Mouse (Mus musculus) midbrain, postnatal 0 days (tissue): ENCODE results near the gene Cd55b. TPM values are rescaled to one million over a fixed set of nuclear protein-coding genes. Genes with fewer than 3 reads are reported as not detected.
"Not testable (repeated sequence)": the region's sequence is repeated elsewhere in the genome, so short reads cannot be mapped to it uniquely, and the experiment has no call there.

Experiments used
- ATAC-seq: fragments of 200-750 bp; cut with Nextera tagmentation; 2 replicates; pipeline ENCODE4 v1.8.0; 2017; ENCODE audit warnings: moderate number of reproducible peaks, mild to moderate bottlenecking, moderate TSS enrichment, moderate library complexity; ENCODE audit not compliant: low FRiP score
- DNase-seq: peaks from one replicate; pipeline ENCODE4 v3.0.0-alpha.2; 2015; ENCODE audit warnings: low spot score
- H3K27ac ChIP-seq: fragments of 300-500 bp; sonication (generic); 2 replicates; pipeline ENCODE4 v1.5.1; 2014; ENCODE audit warnings: low read depth, mild to moderate bottlenecking, low read length, mixed read lengths
- H3K27me3 ChIP-seq: fragments of 300-500 bp; sonication (generic); 2 replicates; pipeline ENCODE4 v1.6.1; 2014; ENCODE audit warnings: low read length, control low read depth, mixed read lengths; ENCODE audit not compliant: insufficient read depth
- H3K36me3 ChIP-seq: fragments of 300-500 bp; sonication (generic); 2 replicates; pipeline ENCODE4 v1.6.1; 2014; ENCODE audit warnings: low read length, control low read depth, mixed read lengths; ENCODE audit not compliant: insufficient read depth
- H3K4me1 ChIP-seq: fragments of 300-500 bp; sonication (generic); 2 replicates; pipeline ENCODE4 v1.6.1; 2014; ENCODE audit warnings: mild to moderate bottlenecking, control low read depth, antibody characterized with exemption, low read length, mixed read lengths; ENCODE audit not compliant: insufficient read depth
- H3K4me2 ChIP-seq: fragments of 300-500 bp; sonication (generic); 2 replicates; pipeline ENCODE4 v1.6.1; 2014; ENCODE audit warnings: low read depth, mild to moderate bottlenecking, low read length, mixed read lengths; ENCODE audit not compliant: poor library complexity, severe bottlenecking
- H3K4me3 ChIP-seq: fragments of 300-500 bp; sonication (generic); 2 replicates; pipeline ENCODE4 v1.5.1; 2014; ENCODE audit warnings: low read depth, mild to moderate bottlenecking, low read length, moderate library complexity
- H3K9ac ChIP-seq: fragments of 300-500 bp; sonication (generic); replicated peaks from 2 replicates; pipeline ENCODE4 v1.6.1; 2014; ENCODE audit warnings: mild to moderate bottlenecking, low read length, moderate library complexity, mixed read lengths; ENCODE audit not compliant: poor library complexity, severe bottlenecking
- H3K9me3 ChIP-seq: fragments of 300-500 bp; sonication (generic); 2 replicates; pipeline ENCODE4 v1.6.1; 2016; ENCODE audit warnings: low read length, control low read depth
- CTCF ChIP-seq: IDR thresholded peaks from 2 replicates; pipeline ENCODE4 v1.5.1; 2016; ENCODE audit warnings: antibody characterized with exemption, mild to moderate bottlenecking
- WGBS: fragments of 180-500 bp; shearing (Covaris S2); extraction: QIAGEN DNeasy Blood & Tissue Kit; methylation state at CpG from one replicate; pipeline ENCODE4 v1.1.7; 2014; 5-methylcytosine and 5-hydroxymethylcytosine counted together
- polyA plus RNA-seq: library from polyadenylated mRNA; unstranded; fragments of >200 nt; fragmentation: Nextera tagmentation; extraction: Ambion mirVana; gene quantifications from 2 replicates; pipeline ENCODE4 v1.2.1, GENCODE M21; 2015
- total RNA-seq: library from RNA; depleted of rRNA; stranded (reverse); fragments of >200 nt; gene quantifications from 2 replicates; pipeline ENCODE4 v1.2.3, GENCODE M21; 2014

Cd55b gene
- total and polyA plus RNA-seq, 2 experiments from 2014 or later: not detected

DNA sequence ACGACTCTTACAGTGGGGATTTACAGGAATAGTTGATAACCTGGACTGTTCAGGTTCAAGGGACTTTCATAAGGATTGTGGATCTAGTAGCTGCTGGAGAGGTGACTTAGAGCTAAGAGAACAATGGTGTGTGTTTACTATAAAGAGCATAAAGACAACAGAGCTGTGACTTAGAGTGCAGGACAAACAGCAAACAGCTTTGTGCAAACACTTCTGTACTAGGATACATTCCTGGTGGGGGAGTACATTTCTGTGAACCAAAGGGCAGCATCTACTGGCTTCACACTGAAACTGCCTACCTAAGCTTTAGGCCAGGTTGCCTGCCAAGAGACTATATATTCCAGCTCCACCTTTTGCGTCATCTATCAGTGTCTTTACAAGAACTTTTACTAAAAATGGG, 32.3 kb upstream of the Cd55b start:
- TF ChIP-seq CTCF: no peak
- H3K9ac ChIP-seq: no peak overlapping the region
- no peak for DNase-seq
- H3K4me3 ChIP-seq: no peak overlapping the region
- 96% methylated on average over 2 of the region's 2 CpGs for WGBS
- no peak overlapping the region for H3K27ac ChIP-seq
- H3K27me3 ChIP-seq: no peaks in the 10 kb centered on the region
- no peak overlapping the region for H3K4me2 ChIP-seq
- H3K4me1 ChIP-seq: no peaks in the 10 kb centered on the region
- H3K9me3 ChIP-seq: no peaks in the 10 kb centered on the region
- no peak for ATAC-seq
- no peaks in the 10 kb centered on the region for H3K36me3 ChIP-seq

DNA sequence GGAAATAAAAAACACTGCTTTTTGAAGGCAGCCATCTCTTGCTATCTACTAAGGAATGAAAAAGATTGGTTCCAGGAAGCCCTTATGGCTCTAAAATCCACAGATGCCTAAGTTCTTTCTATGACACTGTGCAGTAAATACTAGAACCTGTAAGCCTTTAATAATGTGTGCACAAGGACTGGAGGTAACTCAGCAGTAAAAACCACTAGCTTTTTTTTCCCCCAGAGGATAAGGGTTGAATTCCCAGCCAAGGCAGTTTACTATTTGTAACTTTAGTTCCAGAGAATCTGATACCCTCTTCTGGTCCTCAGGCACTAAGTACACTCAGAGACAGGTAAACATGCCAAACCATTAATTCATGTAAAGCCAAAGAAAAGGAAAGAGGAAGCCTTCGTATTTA, 20.1 kb upstream of the Cd55b start:
- H3K27ac ChIP-seq, H3K36me3 ChIP-seq, H3K4me1 ChIP-seq, H3K4me2 ChIP-seq, DNase-seq, ATAC-seq, H3K9ac ChIP-seq, H3K4me3 ChIP-seq, H3K27me3 ChIP-seq, H3K9me3 ChIP-seq: not testable (repeated sequence)
- 74% methylated on average over 1 of the region's 1 CpGs for WGBS

DNA sequence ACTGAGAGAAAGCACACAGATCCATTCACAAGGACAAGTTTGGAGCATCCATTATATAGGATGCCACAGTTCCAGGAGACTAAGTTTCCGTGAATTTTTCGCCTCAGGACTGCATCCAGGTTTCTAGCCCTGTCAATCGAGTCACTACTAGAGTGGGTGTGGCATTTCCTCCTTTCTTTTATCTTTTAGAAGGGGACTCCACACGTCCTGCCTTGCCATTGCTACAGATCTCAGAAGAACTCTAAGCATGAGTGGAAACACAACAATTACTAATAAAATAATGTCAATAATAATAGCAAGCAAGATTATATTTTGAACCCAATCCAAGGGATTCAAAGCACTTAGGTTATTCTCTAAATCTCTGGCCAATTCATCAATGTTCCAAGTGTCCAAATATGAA, 8.1 kb upstream of the Cd55b start:
- no peak for ATAC-seq
- H3K27ac ChIP-seq: no peak overlapping the region
- no peaks in the 10 kb centered on the region for H3K27me3 ChIP-seq
- H3K4me3 ChIP-seq: no peak overlapping the region
- DNase-seq: no peak
- H3K4me2 ChIP-seq: no peak overlapping the region
- WGBS: 77% methylated on average over 4 of the region's 4 CpGs
- no peaks in the 10 kb centered on the region for H3K9me3 ChIP-seq
- H3K4me1 ChIP-seq: no peaks in the 10 kb centered on the region
- no peak overlapping the region for H3K9ac ChIP-seq
- no peak for TF ChIP-seq CTCF
- H3K36me3 ChIP-seq: no peaks in the 10 kb centered on the region

DNA sequence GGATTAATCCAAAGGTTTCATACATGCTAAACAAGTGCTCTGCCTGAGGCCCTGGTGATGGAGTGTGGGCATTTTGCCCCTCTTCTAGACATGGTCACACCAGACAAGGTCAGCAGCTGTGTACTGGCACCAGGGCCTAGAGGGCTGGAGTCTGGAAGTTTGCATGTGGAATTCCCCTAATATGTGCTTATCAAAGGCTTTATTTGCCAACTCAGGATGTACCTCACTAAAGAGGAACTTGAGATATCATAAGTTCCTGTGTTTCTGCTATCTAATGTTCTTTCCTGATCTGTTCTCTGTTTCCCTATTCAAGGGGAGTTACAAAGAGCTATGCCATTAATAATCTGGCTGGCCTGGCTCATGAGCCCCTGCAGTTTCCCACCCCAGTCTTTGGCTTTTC, 5.9 kb upstream of the Cd55b start:
- not testable (repeated sequence) for ATAC-seq, H3K27ac ChIP-seq, H3K4me3 ChIP-seq, H3K9ac ChIP-seq, DNase-seq, H3K27me3 ChIP-seq, H3K4me1 ChIP-seq, H3K36me3 ChIP-seq, H3K9me3 ChIP-seq, H3K4me2 ChIP-seq

DNA sequence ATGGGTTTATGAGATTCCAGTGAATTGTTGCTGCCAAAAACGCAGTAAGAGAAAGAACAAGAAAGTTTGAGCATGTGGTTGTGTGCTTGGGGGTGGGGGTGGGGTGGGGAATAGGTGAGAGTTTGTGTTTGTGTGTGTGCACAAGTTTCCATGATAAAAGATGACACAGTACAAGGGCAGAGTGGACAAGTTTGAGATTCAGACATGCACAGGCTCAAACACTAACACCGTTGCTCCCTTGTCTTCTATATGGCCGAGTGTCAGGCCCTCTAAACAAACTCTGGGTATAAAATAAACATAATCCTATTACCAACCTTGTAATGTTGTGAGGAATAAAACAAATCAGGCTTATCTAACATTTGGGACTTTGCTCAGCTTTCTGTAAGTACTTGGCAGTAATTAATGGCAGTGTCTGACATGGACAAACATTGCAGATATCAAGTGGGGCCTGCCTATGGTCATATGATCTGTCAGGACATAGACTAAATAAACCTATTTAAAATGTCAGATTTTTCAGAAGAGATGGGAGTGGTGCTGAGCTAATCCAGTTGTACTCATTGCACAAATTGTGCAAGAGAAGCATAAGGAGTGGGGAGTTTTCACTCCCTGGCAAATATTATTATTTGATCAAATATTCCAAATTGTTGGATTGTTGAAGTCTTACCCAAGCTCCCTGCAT, 4.5 kb upstream of the Cd55b start:
- H3K4me1 ChIP-seq, H3K27me3 ChIP-seq, H3K36me3 ChIP-seq, H3K27ac ChIP-seq, H3K4me2 ChIP-seq, H3K9ac ChIP-seq, DNase-seq, ATAC-seq, H3K9me3 ChIP-seq, H3K4me3 ChIP-seq: not testable (repeated sequence)
- WGBS: 83% methylated on average over 3 of the region's 3 CpGs

DNA sequence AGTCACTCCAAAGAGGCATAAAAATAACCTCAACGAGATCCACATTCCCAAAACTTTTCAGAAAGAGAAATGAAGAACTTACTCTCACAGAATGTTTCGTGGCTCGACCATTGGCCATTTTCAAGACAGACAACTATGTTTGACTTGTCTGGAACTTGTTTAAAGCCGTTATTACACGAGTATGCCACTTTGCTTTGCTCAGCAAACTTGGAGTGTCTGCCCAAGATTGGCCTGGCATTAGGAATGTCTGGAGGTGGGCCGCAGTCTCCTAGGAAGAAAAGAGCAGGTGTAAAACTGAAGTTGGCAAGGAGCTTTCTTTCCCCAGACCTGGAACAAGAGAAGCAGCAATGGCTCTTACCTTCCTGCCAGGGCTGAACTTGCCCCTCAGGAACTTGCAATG, 776 bp downstream of the Cd55b start:
- H3K36me3 ChIP-seq, H3K9me3 ChIP-seq, H3K4me1 ChIP-seq, H3K4me3 ChIP-seq, ATAC-seq, H3K27ac ChIP-seq, DNase-seq, H3K4me2 ChIP-seq, H3K9ac ChIP-seq, H3K27me3 ChIP-seq: not testable (repeated sequence)
- no CpG with 5 or more reads among the region's 6 CpGs for WGBS

DNA sequence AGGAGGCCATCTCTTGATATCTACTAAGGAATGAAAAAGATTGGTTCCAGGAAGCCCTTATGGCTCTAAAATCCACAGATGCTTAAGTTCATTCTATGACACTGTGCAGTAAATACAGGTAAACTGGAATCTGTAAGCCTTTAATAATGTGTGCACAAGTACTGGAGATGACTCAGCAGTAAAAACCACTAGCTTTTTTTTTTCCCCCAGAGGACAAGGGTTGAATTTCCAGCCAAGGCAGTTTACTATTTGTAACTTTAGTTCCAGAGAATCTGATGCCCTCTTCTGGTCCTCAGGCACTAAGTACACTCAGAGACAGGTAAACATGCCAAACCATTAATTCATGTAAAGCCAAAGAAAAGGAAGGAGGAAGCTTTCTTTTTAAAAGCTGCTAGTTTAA, 25.7 kb downstream of the Cd55b start:
- not testable (repeated sequence) for H3K4me2 ChIP-seq, H3K4me3 ChIP-seq, H3K4me1 ChIP-seq, H3K27ac ChIP-seq, H3K36me3 ChIP-seq, H3K27me3 ChIP-seq, DNase-seq, ATAC-seq, H3K9ac ChIP-seq, H3K9me3 ChIP-seq

DNA sequence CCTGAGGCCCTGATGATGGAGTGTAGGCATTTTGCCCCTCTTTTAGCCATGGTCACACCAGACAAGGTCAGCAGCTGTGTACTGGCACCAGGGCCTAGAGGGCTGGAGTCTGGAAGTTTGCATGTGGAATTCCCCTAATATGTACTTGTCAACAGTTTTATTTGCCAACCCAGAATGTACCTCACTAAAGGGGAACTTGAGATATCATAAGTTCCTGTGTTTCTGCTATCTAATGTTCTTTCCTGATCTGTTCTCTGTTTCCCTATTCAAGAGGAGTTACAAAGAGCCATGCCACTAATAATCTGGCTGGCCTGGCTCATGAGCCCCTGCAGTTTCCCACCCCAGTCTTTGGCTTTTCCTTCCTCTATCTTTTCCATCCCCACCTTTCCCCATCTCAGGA, 35.5 kb downstream of the Cd55b start:
- not testable (repeated sequence) for ATAC-seq, H3K4me1 ChIP-seq, H3K27me3 ChIP-seq, H3K9me3 ChIP-seq, H3K36me3 ChIP-seq, H3K9ac ChIP-seq, H3K4me2 ChIP-seq, DNase-seq, H3K27ac ChIP-seq, H3K4me3 ChIP-seq
